Mouse (Mus musculus): Measurements from ENCODE around the gene Gipr. TPM values are rescaled to one million over a fixed set of nuclear protein-coding genes. Genes with fewer than 3 reads are reported as not detected.

Gene Gipr
- polyA plus RNA-seq (2014; fragmentation: Nextera tagmentation; extraction: Ambion mirVana) = 0.89 and 1.7 TPM in 2 replicates

- Histone ChIP-seq H3K4me3 (ENCODE audit: low read depth, low read length) (no peak within 1 kb of the TSS), H3K9ac (ENCODE audit: low read depth, low read length) (no peak within 1 kb of the TSS), H3K4me2 (replicated peaks; ENCODE audit: low read depth, low read length) (no peak within 1 kb of the TSS)
These were observed at the start of gene Gipr for GRCm38 (mm10) chr7:19165656-19166423. Gene Gipr, minus strand, starts transcription at chr7:19166127.

GRCm38 (mm10) chr7:19214940-19215339 lies 49.0 kb upstream of the Gipr start:
- Histone ChIP-seq H3K27ac (ENCODE audit: low read depth, low read length) (no peak overlapping the region), H3K27me3 (ENCODE audit: control insufficient read depth, insufficient read depth, low read length) (no peaks in the 10 kb centered on the region; the same call in none of the 2 replicates), H3K4me2 (replicated peaks; ENCODE audit: low read depth, low read length) (no peak overlapping the region), H3K36me3 (ENCODE audit: control insufficient read depth, insufficient read depth, low read length) (no peaks in the 10 kb centered on the region), H3K9me3 (ENCODE audit: control insufficient read depth, low read length) (peaks cover 1% of the 10 kb centered on the region; the same call in 1 of the 2 replicates), H3K4me3 (ENCODE audit: low read depth, low read length) (no peak overlapping the region), H3K4me1 (replicated peaks; ENCODE audit: control insufficient read depth, insufficient read depth, low read length) (no peaks in the 10 kb centered on the region), H3K9ac (ENCODE audit: low read depth, low read length) (no peak overlapping the region)
- DNase-seq (ENCODE audit: low spot score) = no peak
- ATAC-seq (ENCODE audit: low FRiP score) = no peak
- WGBS = 71% methylated on average over 9 of the region's 9 CpGs

More at GRCm38 (mm10) chr7:19165656-19166423, at the start of gene Gipr:
- ATAC-seq (ENCODE audit: low FRiP score) (peak; percentile 31; the same call in 1 of the 2 replicates), DNase-seq (ENCODE audit: low spot score) (peak; percentile 31)
- WGBS = 15% methylated on average over 14 of the region's 14 CpGs
- H3K9me3 ChIP-seq (ENCODE audit: control insufficient read depth, low read length) = no peaks in the 10 kb centered on the region
- no peaks in the 10 kb centered on the region for H3K36me3 ChIP-seq (ENCODE audit: control insufficient read depth, insufficient read depth, low read length)
- peaks cover 7% of the 10 kb centered on the region for H3K4me1 ChIP-seq (replicated peaks; ENCODE audit: control insufficient read depth, insufficient read depth, low read length)
- peaks cover 14% of the 10 kb centered on the region for H3K27me3 ChIP-seq (ENCODE audit: control insufficient read depth, insufficient read depth, low read length)
- no peak within 1 kb of the TSS for H3K27ac ChIP-seq (ENCODE audit: low read depth, low read length)

DNA sequence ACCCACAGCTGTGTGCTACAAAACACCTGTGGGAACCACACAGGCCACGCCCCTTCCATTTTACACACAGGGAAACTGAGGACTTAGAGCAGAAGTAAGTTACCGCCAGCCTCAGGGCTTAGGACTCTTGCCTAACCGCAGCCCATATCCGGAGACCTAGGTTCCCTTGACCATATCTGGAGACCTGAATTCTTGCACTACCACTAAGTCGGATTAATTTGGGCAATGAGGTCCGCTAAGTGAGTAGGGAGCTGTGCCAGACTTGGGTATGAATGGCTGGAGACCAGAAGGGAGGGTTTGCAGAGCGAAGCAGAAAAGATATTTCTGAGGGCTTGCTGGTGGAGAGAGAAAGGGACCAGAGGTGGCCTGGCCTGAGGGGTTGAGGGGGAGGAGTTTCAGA lies 48.4 kb upstream of the Gipr start:
- Histone ChIP-seq H3K27me3 (ENCODE audit: control insufficient read depth, insufficient read depth, low read length) (no peaks in the 10 kb centered on the region; the same call in none of the 2 replicates), H3K9ac (ENCODE audit: low read depth, low read length) (no peak overlapping the region), H3K9me3 (ENCODE audit: control insufficient read depth, low read length) (peaks cover 2% of the 10 kb centered on the region; the same call in 1 of the 2 replicates), H3K4me1 (replicated peaks; ENCODE audit: control insufficient read depth, insufficient read depth, low read length) (no peaks in the 10 kb centered on the region), H3K4me2 (replicated peaks; ENCODE audit: low read depth, low read length) (no peak overlapping the region), H3K4me3 (ENCODE audit: low read depth, low read length) (no peak overlapping the region), H3K27ac (ENCODE audit: low read depth, low read length) (no peak overlapping the region), H3K36me3 (ENCODE audit: control insufficient read depth, insufficient read depth, low read length) (no peaks in the 10 kb centered on the region)
- ATAC-seq (ENCODE audit: low FRiP score) (no peak), DNase-seq (ENCODE audit: low spot score) (no peak)
- 79% methylated on average over 7 of the region's 7 CpGs for WGBS

DNA sequence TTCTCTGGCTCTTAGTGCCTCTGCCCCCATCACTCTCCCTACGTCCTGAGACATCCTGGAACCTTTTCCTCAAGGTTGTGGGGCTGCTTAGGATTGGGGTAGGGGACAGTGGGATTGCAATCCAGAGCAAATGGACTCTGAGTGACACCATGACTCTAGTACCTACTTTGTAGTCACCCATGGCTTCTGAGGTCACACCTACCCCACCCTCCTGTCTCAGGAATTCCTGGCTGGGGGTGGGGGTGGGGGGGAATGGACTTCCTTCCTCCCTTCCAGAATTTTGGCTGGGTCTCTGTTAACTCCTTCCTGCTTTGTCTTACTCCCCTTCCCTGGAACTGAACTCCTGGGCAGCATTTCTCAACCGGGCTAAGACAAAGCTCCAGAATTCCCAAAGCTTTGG lies 47.5 kb upstream of the Gipr start:
- Histone ChIP-seq H3K27ac (ENCODE audit: low read depth, low read length) (no peak overlapping the region), H3K4me3 (ENCODE audit: low read depth, low read length) (no peak overlapping the region), H3K9ac (ENCODE audit: low read depth, low read length) (no peak overlapping the region), H3K4me2 (replicated peaks; ENCODE audit: low read depth, low read length) (no peak overlapping the region), H3K4me1 (replicated peaks; ENCODE audit: control insufficient read depth, insufficient read depth, low read length) (no peaks in the 10 kb centered on the region), H3K27me3 (ENCODE audit: control insufficient read depth, insufficient read depth, low read length) (no peaks in the 10 kb centered on the region; the same call in none of the 2 replicates), H3K9me3 (ENCODE audit: control insufficient read depth, low read length) (peaks cover 2% of the 10 kb centered on the region; the same call in 1 of the 2 replicates), H3K36me3 (ENCODE audit: control insufficient read depth, insufficient read depth, low read length) (no peaks in the 10 kb centered on the region)
- no peak for ATAC-seq (ENCODE audit: low FRiP score)
- no peak for DNase-seq (ENCODE audit: low spot score)
- 70% methylated on average over 2 of the region's 2 CpGs for WGBS

DNA sequence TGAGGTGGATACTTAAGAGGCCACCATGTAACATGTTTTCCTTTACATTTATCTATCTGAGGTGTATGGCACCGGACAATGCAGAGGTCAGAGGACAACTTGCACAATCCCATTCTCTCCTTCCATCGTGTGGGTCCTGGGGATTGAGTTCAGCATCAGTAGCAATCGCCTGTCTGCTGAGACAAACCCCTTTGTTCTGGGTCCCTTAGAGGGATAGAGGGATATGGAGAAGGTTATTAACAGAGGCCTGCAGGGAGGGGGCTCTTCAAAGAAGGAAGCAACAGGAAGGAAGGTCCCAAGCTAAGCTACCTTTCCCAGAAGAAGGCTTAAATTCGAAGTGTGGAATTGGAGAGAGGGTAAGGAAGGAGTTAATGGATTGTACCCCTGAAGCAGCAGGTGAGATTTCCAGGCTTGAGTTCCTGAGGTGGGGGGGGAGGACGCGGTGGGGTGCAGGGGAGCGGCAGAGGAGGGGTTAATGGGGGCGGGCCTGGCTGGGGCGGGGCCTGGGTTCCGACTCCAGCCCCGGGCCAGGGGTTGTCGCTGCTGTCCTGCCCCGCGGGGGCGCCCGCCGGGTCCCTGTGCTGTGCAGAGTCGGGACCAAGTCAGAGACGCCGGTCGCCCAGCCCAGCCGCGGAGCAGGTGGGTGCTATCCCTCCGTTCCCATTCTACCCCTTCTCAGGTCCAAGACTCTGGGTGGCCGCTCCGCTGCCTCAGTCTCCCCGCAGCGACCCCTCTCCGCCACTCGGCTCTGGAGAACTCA lies 46.2 kb upstream of the Gipr start, which contains the start of gene Gpr4:
Gene Gpr4 (plus strand): TSS at position 543 of the 760 bp plus-strand sequence.
- WGBS = 3% methylated on average over 25 of the region's 30 CpGs
- Histone ChIP-seq H3K9me3 (ENCODE audit: control insufficient read depth, low read length) (peaks cover 2% of the 10 kb centered on the region; the same call in 1 of the 2 replicates), H3K27me3 (ENCODE audit: control insufficient read depth, insufficient read depth, low read length) (no peaks in the 10 kb centered on the region; the same call in none of the 2 replicates), H3K4me3 (ENCODE audit: low read depth, low read length) (peak within 1 kb of the TSS; percentile 36), H3K27ac (ENCODE audit: low read depth, low read length) (no peak within 1 kb of the TSS), H3K36me3 (ENCODE audit: control insufficient read depth, insufficient read depth, low read length) (no peaks in the 10 kb centered on the region), H3K4me1 (replicated peaks; ENCODE audit: control insufficient read depth, insufficient read depth, low read length) (no peaks in the 10 kb centered on the region), H3K4me2 (replicated peaks; ENCODE audit: low read depth, low read length) (peak within 1 kb of the TSS; percentile 71), H3K9ac (ENCODE audit: low read depth, low read length) (peak within 1 kb of the TSS; percentile 40; the same call in 1 of the 2 replicates)
- DNase-seq (ENCODE audit: low spot score) = peak; percentile 65
- ATAC-seq (ENCODE audit: low FRiP score) = peak; percentile 67

DNA sequence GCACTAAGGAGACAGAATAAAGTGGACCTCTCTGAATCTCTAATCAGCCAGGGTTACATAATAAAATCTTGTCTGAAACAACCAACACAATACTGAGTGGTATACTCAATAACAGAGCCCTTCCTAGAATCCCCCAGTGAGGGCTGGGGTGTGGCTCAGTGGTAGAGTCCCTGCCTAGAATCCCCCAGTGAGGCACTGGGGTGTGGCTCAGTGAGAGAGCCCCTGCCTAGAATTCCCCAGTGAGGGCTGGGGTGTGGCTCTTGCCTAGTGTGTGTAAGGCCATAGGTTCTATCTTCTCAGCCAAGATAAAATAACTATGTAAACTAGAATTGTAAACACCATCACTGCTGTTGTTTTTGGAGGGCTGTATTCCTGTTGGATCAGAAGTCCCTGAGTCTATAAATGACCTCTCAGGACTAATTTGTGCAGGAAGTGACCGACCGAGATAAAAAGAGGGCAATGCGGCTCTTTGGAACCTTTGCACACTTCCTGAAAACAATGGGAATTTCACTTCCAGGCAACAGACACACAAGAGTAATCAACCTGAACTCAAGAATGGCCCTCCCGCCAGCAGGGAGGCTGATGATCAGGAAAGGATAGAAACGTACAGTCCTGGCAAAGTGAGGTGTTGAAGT lies 45.2 kb upstream of the Gipr start:
- H3K9ac ChIP-seq (ENCODE audit: low read depth, low read length) = no peak overlapping the region

GRCm38 (mm10) chr7:19210010-19210409 lies 44.1 kb upstream of the Gipr start:
- no peaks in the 10 kb centered on the region for H3K4me1 ChIP-seq (replicated peaks; ENCODE audit: control insufficient read depth, insufficient read depth, low read length)
- H3K9me3 ChIP-seq (ENCODE audit: control insufficient read depth, low read length) = peaks cover 2% of the 10 kb centered on the region; the same call in 1 of the 2 replicates
- H3K27ac ChIP-seq (ENCODE audit: low read depth, low read length) = no peak overlapping the region
- DNase-seq (ENCODE audit: low spot score) = peak; percentile 24
- no peaks in the 10 kb centered on the region for H3K36me3 ChIP-seq (ENCODE audit: control insufficient read depth, insufficient read depth, low read length)
- H3K4me2 ChIP-seq (replicated peaks; ENCODE audit: low read depth, low read length) = no peak overlapping the region
- H3K9ac ChIP-seq (ENCODE audit: low read depth, low read length) = no peak overlapping the region
- no peak overlapping the region for H3K4me3 ChIP-seq (ENCODE audit: low read depth, low read length)
- 92% methylated on average over 5 of the region's 5 CpGs for WGBS
- ATAC-seq (ENCODE audit: low FRiP score) = no peak
- no peaks in the 10 kb centered on the region; the same call in none of the 2 replicates for H3K27me3 ChIP-seq (ENCODE audit: control insufficient read depth, insufficient read depth, low read length)

More for the DNA sequence above, 45.2 kb upstream of the Gipr start:
- no peak overlapping the region for H3K27ac ChIP-seq (ENCODE audit: low read depth, low read length)
- H3K4me2 ChIP-seq (replicated peaks; ENCODE audit: low read depth, low read length) = no peak overlapping the region
- no peaks in the 10 kb centered on the region for H3K4me1 ChIP-seq (replicated peaks; ENCODE audit: control insufficient read depth, insufficient read depth, low read length)
- H3K9me3 ChIP-seq (ENCODE audit: control insufficient read depth, low read length) = peaks cover 2% of the 10 kb centered on the region; the same call in 1 of the 2 replicates
- 69% methylated on average over 5 of the region's 5 CpGs for WGBS
- H3K4me3 ChIP-seq (ENCODE audit: low read depth, low read length) = no peak overlapping the region
- H3K27me3 ChIP-seq (ENCODE audit: control insufficient read depth, insufficient read depth, low read length) = no peaks in the 10 kb centered on the region; the same call in none of the 2 replicates
- H3K36me3 ChIP-seq (ENCODE audit: control insufficient read depth, insufficient read depth, low read length) = no peaks in the 10 kb centered on the region
- DNase-seq (ENCODE audit: low spot score) (no peak), ATAC-seq (ENCODE audit: low FRiP score) (no peak)

- Histone ChIP-seq H3K27ac (ENCODE audit: low read depth, low read length) (no peak overlapping the region), H3K9me3 (ENCODE audit: control insufficient read depth, low read length) (peaks cover 2% of the 10 kb centered on the region; the same call in 1 of the 2 replicates), H3K27me3 (ENCODE audit: control insufficient read depth, insufficient read depth, low read length) (no peaks in the 10 kb centered on the region; the same call in none of the 2 replicates), H3K4me1 (replicated peaks; ENCODE audit: control insufficient read depth, insufficient read depth, low read length) (no peaks in the 10 kb centered on the region), H3K4me2 (replicated peaks; ENCODE audit: low read depth, low read length) (no peak overlapping the region), H3K4me3 (ENCODE audit: low read depth, low read length) (no peak overlapping the region), H3K9ac (ENCODE audit: low read depth, low read length) (no peak overlapping the region), H3K36me3 (ENCODE audit: control insufficient read depth, insufficient read depth, low read length) (no peaks in the 10 kb centered on the region)
- no peak for DNase-seq (ENCODE audit: low spot score)
- ATAC-seq (ENCODE audit: low FRiP score) = no peak
- WGBS = 80% methylated on average over 4 of the region's 4 CpGs
These were observed 43.6 kb upstream of the Gipr start for GRCm38 (mm10) chr7:19209494-19209893.
